Mouse (Mus musculus): ENCODE results near the gene Gm7879.
A peak's percentile ranks its signal among the peaks of the same experiment; 100 is the strongest.
"Not testable (repeated sequence)": the region's sequence is repeated elsewhere in the genome, so short reads cannot be mapped to it uniquely, and the experiment has no call there.

The Gm7879 gene

GRCm38 (mm10) chr5:43912844-43913243 is at the start of gene Gm7879:
Gm7879 (plus strand) TSS chr5:43913144.
- not testable (repeated sequence) for H3K27me3 ChIP-seq (ENCODE audit: control insufficient read depth, insufficient read depth, low read length, poor library complexity, severe bottlenecking); DNase-seq (ENCODE audit: low read depth, low spot score)
- H3K36me3 ChIP-seq (ENCODE audit: control insufficient read depth, insufficient read depth, low read length, poor library complexity, severe bottlenecking) = peaks cover 16% of the 10 kb centered on the region

GRCm38 (mm10) chr5:43863642-43864041 is 49.3 kb upstream of the Gm7879 start:
- Histone ChIP-seq H3K27me3 (ENCODE audit: control insufficient read depth, insufficient read depth, low read length, poor library complexity, severe bottlenecking) (no peaks in the 10 kb centered on the region), H3K36me3 (ENCODE audit: control insufficient read depth, insufficient read depth, low read length, poor library complexity, severe bottlenecking) (peaks cover 2% of the 10 kb centered on the region; the same call in 1 of the 2 replicates)
- no peak for DNase-seq (ENCODE audit: low read depth, low spot score)

DNA sequence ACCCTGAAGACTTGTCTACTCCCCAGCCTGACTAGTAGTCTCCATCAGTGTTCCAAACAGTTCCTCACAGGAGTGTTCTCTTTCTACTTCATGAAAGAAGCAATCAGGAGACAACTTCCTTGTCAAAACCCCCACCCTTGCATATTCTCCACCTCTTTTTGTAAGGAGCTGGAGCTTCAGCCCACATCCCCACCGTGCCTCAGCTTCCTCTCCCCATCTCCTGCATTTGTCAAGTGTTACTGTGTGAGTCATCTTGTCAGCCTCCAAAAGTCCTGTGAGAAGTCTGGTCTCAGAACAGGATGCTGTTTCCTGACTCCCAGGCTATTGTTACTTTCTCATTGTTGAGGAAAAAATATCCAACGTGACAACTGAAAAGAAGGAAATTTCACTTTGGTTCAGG is 47.6 kb upstream of the Gm7879 start:
- DNase-seq (ENCODE audit: low read depth, low spot score) = no peak
- no peaks in the 10 kb centered on the region for H3K27me3 ChIP-seq (ENCODE audit: control insufficient read depth, insufficient read depth, low read length, poor library complexity, severe bottlenecking)
- H3K36me3 ChIP-seq (ENCODE audit: control insufficient read depth, insufficient read depth, low read length, poor library complexity, severe bottlenecking) = peaks cover 2% of the 10 kb centered on the region

GRCm38 (mm10) chr5:43868253-43868652 is 44.7 kb upstream of the Gm7879 start, which contains the start of gene Cd38:
Cd38 (plus strand) TSS chr5:43868553.
- H3K27me3 ChIP-seq (ENCODE audit: control insufficient read depth, insufficient read depth, low read length, poor library complexity, severe bottlenecking) = no peaks in the 10 kb centered on the region

GRCm38 (mm10) chr5:43868711-43869600 is 44.0 kb upstream of the Gm7879 start:
- H3K27me3 ChIP-seq (ENCODE audit: control insufficient read depth, insufficient read depth, low read length, poor library complexity, severe bottlenecking) = no peaks in the 10 kb centered on the region
- no peak for DNase-seq (ENCODE audit: low read depth, low spot score)
- peaks cover 4% of the 10 kb centered on the region for H3K36me3 ChIP-seq (ENCODE audit: control insufficient read depth, insufficient read depth, low read length, poor library complexity, severe bottlenecking)

More at GRCm38 (mm10) chr5:43868253-43868652, 44.7 kb upstream of the Gm7879 start, which contains the start of gene Cd38:
- DNase-seq (ENCODE audit: low read depth, low spot score) = no peak
- peaks cover 4% of the 10 kb centered on the region for H3K36me3 ChIP-seq (ENCODE audit: control insufficient read depth, insufficient read depth, low read length, poor library complexity, severe bottlenecking)

- Histone ChIP-seq H3K27me3 (ENCODE audit: control insufficient read depth, insufficient read depth, low read length, poor library complexity, severe bottlenecking) (no peaks in the 10 kb centered on the region), H3K36me3 (ENCODE audit: control insufficient read depth, insufficient read depth, low read length, poor library complexity, severe bottlenecking) (peaks cover 6% of the 10 kb centered on the region)
- peak; percentile 64 for DNase-seq (ENCODE audit: low read depth, low spot score)
These were observed 41.1 kb upstream of the Gm7879 start for GRCm38 (mm10) chr5:43871845-43872244.

- peaks cover 6% of the 10 kb centered on the region for H3K36me3 ChIP-seq (ENCODE audit: control insufficient read depth, insufficient read depth, low read length, poor library complexity, severe bottlenecking)
- no peak for DNase-seq (ENCODE audit: low read depth, low spot score)
These were observed 40.3 kb upstream of the Gm7879 start for GRCm38 (mm10) chr5:43872652-43873051.

GRCm38 (mm10) chr5:43882034-43882433 is 30.9 kb upstream of the Gm7879 start:
- Histone ChIP-seq H3K27me3 (ENCODE audit: control insufficient read depth, insufficient read depth, low read length, poor library complexity, severe bottlenecking) (no peaks in the 10 kb centered on the region), H3K36me3 (ENCODE audit: control insufficient read depth, insufficient read depth, low read length, poor library complexity, severe bottlenecking) (peaks cover 6% of the 10 kb centered on the region; the same call in 1 of the 2 replicates)
- peak; percentile 81 for DNase-seq (ENCODE audit: low read depth, low spot score)

More at GRCm38 (mm10) chr5:43872652-43873051, 40.3 kb upstream of the Gm7879 start:
- H3K27me3 ChIP-seq (ENCODE audit: control insufficient read depth, insufficient read depth, low read length, poor library complexity, severe bottlenecking) = no peaks in the 10 kb centered on the region

- peaks cover 9% of the 10 kb centered on the region; the same call in 1 of the 2 replicates for H3K36me3 ChIP-seq (ENCODE audit: control insufficient read depth, insufficient read depth, low read length, poor library complexity, severe bottlenecking)
- DNase-seq (ENCODE audit: low read depth, low spot score) = peak; percentile 90
These were observed 27.7 kb upstream of the Gm7879 start for GRCm38 (mm10) chr5:43885060-43885820.

GRCm38 (mm10) chr5:43892386-43892785 is 20.6 kb upstream of the Gm7879 start:
- no peaks in the 10 kb centered on the region for H3K27me3 ChIP-seq (ENCODE audit: control insufficient read depth, insufficient read depth, low read length, poor library complexity, severe bottlenecking)
- H3K36me3 ChIP-seq (ENCODE audit: control insufficient read depth, insufficient read depth, low read length, poor library complexity, severe bottlenecking) = peaks cover 10% of the 10 kb centered on the region; the same call in 1 of the 2 replicates
- peak; percentile 82 for DNase-seq (ENCODE audit: low read depth, low spot score)

More at GRCm38 (mm10) chr5:43885060-43885820, 27.7 kb upstream of the Gm7879 start:
- no peaks in the 10 kb centered on the region for H3K27me3 ChIP-seq (ENCODE audit: control insufficient read depth, insufficient read depth, low read length, poor library complexity, severe bottlenecking)

GRCm38 (mm10) chr5:43894113-43894512 is 18.8 kb upstream of the Gm7879 start:
- peak; percentile 90 for DNase-seq (ENCODE audit: low read depth, low spot score)
- Histone ChIP-seq H3K27me3 (ENCODE audit: control insufficient read depth, insufficient read depth, low read length, poor library complexity, severe bottlenecking) (no peaks in the 10 kb centered on the region), H3K36me3 (ENCODE audit: control insufficient read depth, insufficient read depth, low read length, poor library complexity, severe bottlenecking) (peaks cover 7% of the 10 kb centered on the region; the same call in 1 of the 2 replicates)

GRCm38 (mm10) chr5:43895931-43896330 is 17.0 kb upstream of the Gm7879 start:
- Histone ChIP-seq H3K27me3 (ENCODE audit: control insufficient read depth, insufficient read depth, low read length, poor library complexity, severe bottlenecking) (no peaks in the 10 kb centered on the region), H3K36me3 (ENCODE audit: control insufficient read depth, insufficient read depth, low read length, poor library complexity, severe bottlenecking) (peaks cover 15% of the 10 kb centered on the region)
- DNase-seq (ENCODE audit: low read depth, low spot score) = no peak

GRCm38 (mm10) chr5:43904685-43905084 is 8.3 kb upstream of the Gm7879 start:
- Histone ChIP-seq H3K36me3 (ENCODE audit: control insufficient read depth, insufficient read depth, low read length, poor library complexity, severe bottlenecking) (peaks cover 26% of the 10 kb centered on the region), H3K27me3 (ENCODE audit: control insufficient read depth, insufficient read depth, low read length, poor library complexity, severe bottlenecking) (no peaks in the 10 kb centered on the region)
- no peak for DNase-seq (ENCODE audit: low read depth, low spot score)

DNA sequence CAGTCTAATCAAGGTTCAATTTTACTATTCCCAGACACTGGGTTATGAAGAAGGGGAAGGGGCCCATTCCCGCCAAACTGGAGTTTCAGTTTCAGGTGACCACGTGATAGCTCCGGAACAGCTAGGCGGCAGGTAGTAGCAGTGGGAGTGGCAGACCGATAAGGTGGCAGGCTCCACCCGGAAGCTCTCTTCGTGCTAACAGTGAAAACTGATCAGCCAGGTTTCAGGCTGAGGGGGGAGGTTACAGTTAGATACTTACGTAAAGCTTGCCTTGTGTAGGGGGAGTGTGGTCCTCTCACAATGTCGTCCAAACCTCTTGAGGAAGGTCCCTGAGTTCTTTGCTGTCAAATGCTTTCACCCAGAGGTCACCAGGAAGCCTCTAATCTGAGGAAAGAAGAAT is 3.7 kb upstream of the Gm7879 start:
- DNase-seq (ENCODE audit: low read depth, low spot score) = no peak
- Histone ChIP-seq H3K36me3 (ENCODE audit: control insufficient read depth, insufficient read depth, low read length, poor library complexity, severe bottlenecking) (peaks cover 19% of the 10 kb centered on the region), H3K27me3 (ENCODE audit: control insufficient read depth, insufficient read depth, low read length, poor library complexity, severe bottlenecking) (no peaks in the 10 kb centered on the region)

GRCm38 (mm10) chr5:43910006-43910405 is 2.9 kb upstream of the Gm7879 start:
- DNase-seq (ENCODE audit: low read depth, low spot score) = no peak
- Histone ChIP-seq H3K36me3 (ENCODE audit: control insufficient read depth, insufficient read depth, low read length, poor library complexity, severe bottlenecking) (peaks cover 16% of the 10 kb centered on the region), H3K27me3 (ENCODE audit: control insufficient read depth, insufficient read depth, low read length, poor library complexity, severe bottlenecking) (no peaks in the 10 kb centered on the region)

Data from splenic B cell, adult 2 months (primary cell).